Mouse (Mus musculus): Measurements from ENCODE around the gene Map2. TPM values are rescaled to one million over a fixed set of nuclear protein-coding genes. Genes with fewer than 3 reads are reported as not detected.

Map2 gene
- 1.1 TPM for polyA plus RNA-seq (2014; fragmentation: Illumina TruSeq; extraction: RNeasy Lipid Tissue Mini Kit (QIAGEN cat#74804); ENCODE audit: low read depth, low replicate concordance)

GRCm38 (mm10) chr1:66175041-66175665 is at the start of gene Map2:
Map2 (plus strand) TSS chr1:66175273.

GRCm38 (mm10) chr1:66467821-66468703 is 293.0 kb downstream of the Map2 start, which contains the start of gene Unc80:
Unc80 (plus strand) TSS chr1:66468367.

Other genes starting within 250 kb of the Map2 start
- gene Crygf, start 248.8 kb upstream of the Map2 start, polyA plus RNA-seq (2014; fragmentation: Illumina TruSeq; extraction: RNeasy Lipid Tissue Mini Kit (QIAGEN cat#74804); ENCODE audit: low read depth, low replicate concordance): not detected

Measured in liver, adult 10 weeks (tissue).